Mouse (Mus musculus) MEL (cell line): Measurements from ENCODE around the gene Gpt2. TPM values are rescaled to one million over a fixed set of nuclear protein-coding genes. Genes with fewer than 3 reads are reported as not detected.

Source experiments
- DNase-seq: peaks from one replicate; pipeline ENCODE4 v3.0.0; 2011; ENCODE audit warnings: low read depth, low spot score
- H3K27ac ChIP-seq: 2 replicates; pipeline ENCODE4 v1.5.1; 2012; ENCODE audit warnings: low read depth, mild to moderate bottlenecking, control low read depth, low read length, moderate library complexity; ENCODE audit not compliant: control insufficient read depth
- H3K27me3 ChIP-seq, 2 experiments: fragments of 150-350 bp in 1 of 2; sonication (generic) in 1 of 2; 2 replicates each; pipeline ENCODE4 v1.6.1; 2012; ENCODE audit warnings: low read length in 2 of 2, mild to moderate bottlenecking in 2 of 2, improper control_type of control experiment in 1 of 2, moderate library complexity in 1 of 2; ENCODE audit not compliant: insufficient read depth in 2 of 2, control insufficient read depth in 1 of 2
- H3K36me3 ChIP-seq, 2 experiments: 2 replicates each; pipeline ENCODE4 v1.6.1; 2012 to 2014; ENCODE audit warnings: low read length in 2 of 2, improper control_type of control experiment in 1 of 2, inconsistent platforms in 1 of 2, mild to moderate bottlenecking in 1 of 2; ENCODE audit not compliant: insufficient read depth in 2 of 2, control insufficient read depth in 1 of 2
- H3K4me1 ChIP-seq, 2 experiments: fragments of 150-350 bp in 1 of 2; sonication (generic) in 1 of 2; 2 replicates each; pipeline ENCODE4 v1.6.1; 2012; ENCODE audit warnings: low read length in 2 of 2, improper control_type of control experiment in 1 of 2, mild to moderate bottlenecking in 1 of 2; ENCODE audit not compliant: insufficient read depth in 2 of 2, control insufficient read depth in 1 of 2
- H3K4me3 ChIP-seq, 2 experiments: fragments of 150-350 bp in 1 of 2; sonication (generic) in 1 of 2; 2 replicates each; pipeline ENCODE4 v1.5.1; 2012; ENCODE audit warnings: low read depth in 2 of 2, low read length in 2 of 2, mild to moderate bottlenecking in 2 of 2, moderate library complexity in 2 of 2, control low read depth in 1 of 2, improper control_type of control experiment in 1 of 2; ENCODE audit not compliant: control insufficient read depth in 1 of 2, insufficient read depth in 1 of 2
- H3K79me2 ChIP-seq: 2 replicates; pipeline ENCODE4 v1.6.1; 2012; ENCODE audit warnings: mild to moderate bottlenecking, low read length, moderate library complexity; ENCODE audit not compliant: control insufficient read depth, poor library complexity, insufficient read depth
- H3K9ac ChIP-seq: 2 replicates; pipeline ENCODE4 v1.6.1; 2012; ENCODE audit warnings: low read depth, mild to moderate bottlenecking, control low read depth, low read length, moderate library complexity; ENCODE audit not compliant: control insufficient read depth, poor library complexity, severe bottlenecking
- H3K9me3 ChIP-seq: fragments of 150-350 bp; sonication (generic); replicated peaks from 2 replicates; pipeline ENCODE4 v1.6.1; 2012; ENCODE audit warnings: mild to moderate bottlenecking, low read length, improper control_type of control experiment, moderate library complexity; ENCODE audit not compliant: insufficient read depth
- BHLHE40 ChIP-seq: IDR thresholded peaks from 2 replicates; pipeline ENCODE4 v1.6.1; 2012; ENCODE audit warnings: low read depth, mild to moderate bottlenecking, inconsistent platforms, low read length, improper control_type of control experiment, borderline replicate concordance
- CTCF ChIP-seq, 3 experiments: IDR thresholded peaks in 2 of 3; conservative IDR thresholded peaks in 1 of 3; 2 replicates each; pipeline ENCODE4 v1.5.1; 2011 to 2012; ENCODE audit warnings: low read length in 3 of 3, low read depth in 2 of 3, mild to moderate bottlenecking in 2 of 3, improper control_type of control experiment in 1 of 3, inconsistent platforms in 1 of 3, mixed read lengths in 1 of 3, moderate library complexity in 1 of 3; ENCODE audit not compliant: control insufficient read depth in 1 of 3, insufficient read depth in 1 of 3, poor library complexity in 1 of 3, severe bottlenecking in 1 of 3
- E2F4 ChIP-seq: IDR thresholded peaks from 2 replicates; pipeline ENCODE4 v1.6.1; 2011; ENCODE audit warnings: low read depth, low read length, improper control_type of control experiment, borderline replicate concordance
- EP300 ChIP-seq, 2 experiments: IDR thresholded peaks; 2 replicates each; pipeline ENCODE4 v1.6.1; 2011; ENCODE audit warnings: improper control_type of control experiment in 2 of 2, low read length in 2 of 2, low read depth in 1 of 2, mild to moderate bottlenecking in 1 of 2
- ETS1 ChIP-seq: IDR thresholded peaks from 2 replicates; pipeline ENCODE4 v1.6.1; 2012; ENCODE audit warnings: low read depth, mild to moderate bottlenecking, inconsistent platforms, low read length, improper control_type of control experiment, moderate library complexity
- GATA1 ChIP-seq: IDR thresholded peaks from 2 replicates; pipeline ENCODE4 v1.6.1; 2011; ENCODE audit warnings: low read depth, low read length, improper control_type of control experiment
- HCFC1 ChIP-seq: IDR thresholded peaks from 2 replicates; pipeline ENCODE4 v1.6.1; 2012; ENCODE audit warnings: low read depth, mild to moderate bottlenecking, inconsistent platforms, low read length, improper control_type of control experiment, moderate library complexity
- KAT2A ChIP-seq: conservative IDR thresholded peaks from 2 replicates; pipeline ENCODE4 v1.6.1; 2012; ENCODE audit warnings: low read depth, low read length, improper control_type of control experiment, inconsistent platforms
- MAX ChIP-seq: IDR thresholded peaks from 2 replicates; pipeline ENCODE4 v1.6.1; 2011; ENCODE audit warnings: low read length, improper control_type of control experiment
- MAZ ChIP-seq: IDR thresholded peaks from 2 replicates; pipeline ENCODE4 v1.6.1; 2012; ENCODE audit warnings: low read depth, mild to moderate bottlenecking, inconsistent platforms, low read length, improper control_type of control experiment
- MYB ChIP-seq: IDR thresholded peaks from 2 replicates; pipeline ENCODE4 v1.6.1; 2011; ENCODE audit warnings: mild to moderate bottlenecking, low read depth, low read length, improper control_type of control experiment
- NRF1 ChIP-seq: IDR thresholded peaks from 2 replicates; pipeline ENCODE4 v1.6.1; 2014; ENCODE audit warnings: low read depth, mild to moderate bottlenecking, inconsistent platforms, low read length, improper control_type of control experiment, moderate library complexity; ENCODE audit not compliant: poor library complexity, insufficient read depth, severe bottlenecking
- POLR2AphosphoS5 ChIP-seq: IDR thresholded peaks from 2 replicates; pipeline ENCODE4 v1.6.1; 2012; ENCODE audit warnings: low read depth, borderline replicate concordance, mild to moderate bottlenecking, inconsistent platforms, low read length, moderate library complexity, mixed read lengths
- SMC3 ChIP-seq: IDR thresholded peaks from 2 replicates; pipeline ENCODE4 v1.6.1; 2011; ENCODE audit warnings: low read depth, low read length, improper control_type of control experiment
- TBP ChIP-seq: IDR thresholded peaks from 2 replicates; pipeline ENCODE4 v1.8.0; 2011; ENCODE audit warnings: low read depth, low read length, improper control_type of control experiment
- UBTF ChIP-seq: IDR thresholded peaks from 2 replicates; pipeline ENCODE4 v1.6.1; 2012; ENCODE audit warnings: low read depth, mild to moderate bottlenecking, inconsistent platforms, low read length, improper control_type of control experiment, moderate library complexity, borderline replicate concordance; ENCODE audit not compliant: insufficient read depth
- USF2 ChIP-seq, 2 experiments: IDR thresholded peaks; 2 replicates each; pipeline ENCODE4 v1.6.1; 2011 to 2012; ENCODE audit warnings: improper control_type of control experiment in 2 of 2, low read length in 2 of 2, borderline replicate concordance in 1 of 2, inconsistent platforms in 1 of 2, low read depth in 1 of 2, mild to moderate bottlenecking in 1 of 2; ENCODE audit not compliant: insufficient read depth in 1 of 2
- ZC3H11A ChIP-seq: IDR thresholded peaks from 2 replicates; pipeline ENCODE4 v1.6.1; 2012; ENCODE audit warnings: low read depth, mild to moderate bottlenecking, inconsistent platforms, low read length, improper control_type of control experiment
- ZKSCAN1 ChIP-seq: IDR thresholded peaks from 2 replicates; pipeline ENCODE4 v1.6.1; 2012; ENCODE audit warnings: low read depth, mild to moderate bottlenecking, inconsistent platforms, low read length, improper control_type of control experiment, moderate library complexity
- polyA plus RNA-seq, 2 experiments: library from polyadenylated mRNA; stranded (reverse) in 1 of 2; unstranded in 1 of 2; fragments of >175 nt in 1 of 2; fragments of >200 nt in 1 of 2; gene quantifications; 2 replicates each; pipeline versions ENCODE4 v1.2.1 to v1.2.4; 2012; ENCODE audit warnings: low replicate concordance in 2 of 2, low read depth in 1 of 2; ENCODE audit not compliant: insufficient read length in 2 of 2, insufficient read depth in 1 of 2, missing spikeins in 1 of 2
- total RNA-seq: library from RNA; depleted of rRNA; stranded (reverse); fragments of 300-350 nt; gene quantifications from 2 replicates; pipeline ENCODE4 v1.2.3, GENCODE M21; 2012

Gpt2 gene
- total and polyA plus RNA-seq, 3 experiments = 10.2 to 25.3 TPM; not detected in 1

DNA sequence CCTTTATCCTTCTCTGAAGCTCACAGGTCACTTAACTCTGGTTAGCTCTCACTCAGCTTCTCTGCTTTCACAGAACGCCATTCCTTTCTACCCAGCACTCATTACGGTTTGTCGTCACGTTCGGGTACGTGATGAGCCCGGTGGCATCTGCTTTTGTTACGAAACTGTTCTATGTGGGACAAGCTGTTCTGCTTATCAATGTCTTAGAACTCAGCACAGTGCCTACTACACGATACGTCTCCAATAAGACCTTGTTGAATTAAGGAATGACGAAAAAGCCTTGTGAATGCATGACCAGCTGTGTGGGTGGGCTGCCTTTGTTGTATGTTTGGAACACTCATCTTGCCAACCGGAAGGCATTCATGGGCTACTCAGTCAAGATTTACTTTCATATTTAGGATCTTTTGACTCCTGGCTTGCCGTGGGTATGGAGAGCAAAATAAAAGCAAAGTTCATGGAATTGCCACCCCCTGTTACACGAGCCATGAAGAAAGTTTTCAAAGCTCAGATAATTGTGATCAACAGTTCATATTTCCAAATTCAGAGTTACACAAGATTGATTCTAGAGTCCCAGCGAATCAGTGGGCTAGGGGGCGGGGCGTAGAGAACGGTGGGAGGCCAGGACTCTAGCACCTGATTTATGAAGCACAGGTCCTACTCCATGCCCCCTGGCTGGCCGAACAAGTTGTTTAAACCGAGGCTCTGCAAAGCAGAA is 4.3 kb upstream of the Gpt2 start:
- Histone ChIP-seq H3K9me3 (no peaks in the 10 kb centered on the region), H3K9ac (no peak overlapping the region), H3K4me3 (no peak overlapping the region), H3K79me2 (no peaks in the 10 kb centered on the region), H3K27me3 (no peaks in the 10 kb centered on the region; a peak in 1 of 4 replicates), H3K27ac (no peak overlapping the region), H3K4me1 (peaks cover 0 to 3% of the 10 kb centered on the region in 2 experiments; a peak in 2 of 4 replicates), H3K36me3 (peaks cover 0 to 3% of the 10 kb centered on the region in 2 experiments; a peak in 1 of 4 replicates)
- no peak for DNase-seq
- TF ChIP-seq MAZ (no peak), ZKSCAN1 (no peak), ETS1 (no peak), TBP (no peak), CTCF (IDR thresholded peaks at IDR 0.05 in 2 of 3, conservative IDR thresholded peaks at IDR 0.05 in 1 of 3; ENCODE audit: control insufficient read depth in 1 of 3, insufficient read depth in 1 of 3, low read depth in 2 of 3, low read length in 3 of 3, poor library complexity in 1 of 3, severe bottlenecking in 1 of 3) (no peak), BHLHE40 (no peak), HCFC1 (no peak), POLR2AphosphoS5 (no peak), NRF1 (no peak), MYB (no peak), UBTF (no peak), KAT2A (no peak), EP300 (IDR thresholded peaks at IDR 0.05; ENCODE audit: low read depth in 1 of 2, low read length in 2 of 2) (no peak), USF2 (IDR thresholded peaks at IDR 0.05; ENCODE audit: borderline replicate concordance in 1 of 2, insufficient read depth in 1 of 2, low read depth in 1 of 2, low read length in 2 of 2) (no peak), MAX (no peak), E2F4 (no peak), ZC3H11A (no peak), SMC3 (no peak), GATA1 (no peak)

DNA sequence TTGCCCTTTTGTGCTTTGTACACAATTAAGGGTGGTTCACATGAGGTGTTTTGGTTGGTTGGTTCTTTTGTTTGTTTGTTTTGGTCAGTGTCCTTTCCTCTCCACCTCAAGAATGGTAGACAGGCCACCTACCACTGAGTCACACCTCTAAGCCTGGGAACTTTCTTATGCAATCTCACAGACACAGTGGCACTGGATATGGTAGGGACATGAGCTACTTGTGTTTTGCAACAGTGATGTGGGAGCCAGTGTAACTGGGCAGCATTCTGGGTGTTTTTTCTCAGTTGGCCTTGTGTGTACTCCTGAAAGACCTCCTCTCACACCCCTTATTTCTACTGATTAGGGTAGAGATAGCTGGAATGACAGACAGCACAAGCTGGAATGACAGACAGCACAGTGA is 3.7 kb upstream of the Gpt2 start:
- H3K36me3 ChIP-seq = peaks cover 0 to 3% of the 10 kb centered on the region in 2 experiments; a peak in 2 of 4 replicates
- no peaks in the 10 kb centered on the region for H3K9me3 ChIP-seq
- TF ChIP-seq EP300 (IDR thresholded peaks at IDR 0.05; ENCODE audit: low read depth in 1 of 2, low read length in 2 of 2) = no peak
- no peak for TF ChIP-seq POLR2AphosphoS5
- DNase-seq = no peak
- no peak overlapping the region for H3K27ac ChIP-seq
- peaks cover 3 to 5% of the 10 kb centered on the region in 2 experiments; a peak in 2 of 4 replicates for H3K4me1 ChIP-seq
- H3K9ac ChIP-seq = no peak overlapping the region
- no peaks in the 10 kb centered on the region; a peak in 1 of 4 replicates for H3K27me3 ChIP-seq
- H3K79me2 ChIP-seq = no peaks in the 10 kb centered on the region
- H3K4me3 ChIP-seq = no peak overlapping the region
